Mouse (Mus musculus): ENCODE measurements around the gene Klra3.
"Not testable (repeated sequence)": the region's sequence is repeated elsewhere in the genome, so short reads cannot be mapped to it uniquely, and the experiment has no call there.

- not testable (repeated sequence) for TF ChIP-seq CTCF (conservative IDR thresholded peaks at IDR 0.05; ENCODE audit: low read length); POU5F1 (IDR thresholded peaks at IDR 0.05; ENCODE audit: borderline replicate concordance, low read length); NANOG (IDR thresholded peaks at IDR 0.05; ENCODE audit: borderline replicate concordance, low read length)
Observed at GRCm38 (mm10) chr6:130341973-130342372, 4.6 kb upstream of the Klra3 start.
